Mouse (Mus musculus): ENCODE measurements around the gene Dst. TPM values are rescaled to one million over a fixed set of nuclear protein-coding genes. Genes with fewer than 3 reads are reported as not detected.

Gene Dst
- polyA plus RNA-seq, 1 experiment from 2014 or later: 5.9 TPM

DNA sequence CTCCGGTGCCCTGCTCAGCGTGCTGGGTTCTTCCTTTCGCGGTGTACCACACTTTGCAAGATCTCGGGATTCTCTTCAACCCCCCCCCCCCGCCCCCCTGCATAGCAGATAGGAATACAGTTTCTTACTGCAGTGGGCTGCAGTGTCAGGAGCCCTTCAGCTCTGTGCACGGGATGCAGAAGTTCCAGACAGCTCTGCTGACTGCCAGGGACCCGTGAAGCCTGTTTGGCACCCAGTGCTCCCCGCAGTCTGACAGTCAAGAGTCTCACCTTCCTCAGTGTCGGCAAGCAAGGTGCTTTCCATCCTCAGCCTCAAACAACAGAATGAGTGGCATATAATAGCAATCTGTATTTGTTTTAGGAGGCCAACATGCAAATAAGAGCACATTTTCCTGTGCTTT is 1.8 kb upstream of the Dst start:
- no peaks in the 10 kb centered on the region for H3K79me2 ChIP-seq (ENCODE audit: inconsistent target)
- H3K36me3 ChIP-seq (ENCODE audit: inconsistent target): no peaks in the 10 kb centered on the region
- no peak overlapping the region for H3K27ac ChIP-seq
- WGBS (ENCODE audit: missing documents): 39% methylated on average over 7 of the region's 10 CpGs
- H3K4me3 ChIP-seq (ENCODE audit: inconsistent target): no peak overlapping the region

DNA sequence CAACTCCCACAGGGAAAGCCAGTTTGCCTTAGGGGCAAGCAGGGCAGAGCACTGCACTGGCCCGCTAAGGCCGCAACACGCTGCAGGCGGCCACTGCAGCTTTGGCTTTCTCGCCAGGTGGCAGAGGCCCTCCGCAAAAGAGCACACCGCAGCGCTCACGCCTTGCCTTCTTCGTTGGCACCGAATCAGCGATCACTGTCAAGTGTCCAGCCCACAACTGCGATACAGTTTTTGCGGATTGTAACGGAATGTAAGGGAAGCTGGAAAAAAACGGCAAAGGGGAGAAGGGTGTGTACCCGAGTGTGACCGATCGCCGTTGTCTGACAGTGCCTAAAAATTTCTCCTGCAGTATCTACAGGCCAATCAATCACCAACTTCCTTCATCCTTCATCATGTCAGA is 1.1 kb upstream of the Dst start:
- H3K36me3 ChIP-seq (ENCODE audit: inconsistent target): no peaks in the 10 kb centered on the region
- WGBS (ENCODE audit: missing documents): 22% methylated on average over 20 of the region's 20 CpGs
- H3K4me3 ChIP-seq (ENCODE audit: inconsistent target): peak overlapping the region; percentile 2; the same call in 1 of the 2 replicates
- no peak overlapping the region for H3K27ac ChIP-seq
- no peaks in the 10 kb centered on the region for H3K79me2 ChIP-seq (ENCODE audit: inconsistent target)

DNA sequence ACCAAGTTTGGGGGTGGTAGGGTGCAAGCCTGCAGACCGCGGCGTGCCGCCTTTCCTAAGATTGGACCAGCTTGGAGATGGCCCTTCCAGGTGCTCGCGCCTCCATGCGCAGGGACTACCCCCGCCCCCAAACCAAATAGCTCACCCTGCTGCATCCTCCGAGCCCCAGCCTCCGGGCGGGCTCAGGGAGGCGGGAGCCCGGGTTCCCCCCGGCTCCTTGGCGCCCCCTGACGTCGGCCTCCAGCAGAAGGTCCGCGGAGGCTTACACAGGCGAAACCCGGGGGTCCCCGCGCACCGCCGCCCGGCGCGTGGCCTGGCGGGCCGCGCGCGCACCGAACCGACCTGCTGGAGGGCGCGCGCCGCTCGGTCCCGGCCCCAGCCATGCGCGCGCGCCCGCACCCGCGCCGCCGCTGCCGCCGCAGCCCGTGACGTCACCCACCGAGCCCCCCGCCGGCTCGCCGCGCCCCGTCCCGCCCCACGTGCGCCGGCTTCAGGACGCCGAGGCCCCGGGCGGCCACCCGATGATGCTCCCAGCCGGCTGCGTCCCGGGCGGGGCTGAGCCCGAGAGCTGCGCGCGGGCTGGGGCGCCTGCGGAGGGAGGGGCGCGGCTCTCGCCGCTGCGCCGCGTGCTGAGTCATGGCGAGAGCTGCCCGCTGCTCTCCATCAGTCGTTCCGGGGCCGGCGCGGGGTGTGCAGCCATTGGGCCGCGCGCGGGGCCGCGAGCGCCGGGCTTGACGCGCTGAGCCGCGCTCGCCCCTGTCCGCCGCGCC is 419 bp upstream of the Dst start, which contains the start of gene Bend6:
Gene Bend6 (minus strand): TSS at position 396 of the 770 bp plus-strand sequence.
- WGBS (ENCODE audit: missing documents): 1% methylated on average over 82 of the region's 110 CpGs
- no peaks in the 10 kb centered on the region for H3K36me3 ChIP-seq (ENCODE audit: inconsistent target)
- H3K4me3 ChIP-seq (ENCODE audit: inconsistent target): peak within 1 kb of the TSS; percentile 11; the same call in 1 of the 2 replicates
- H3K79me2 ChIP-seq (ENCODE audit: inconsistent target): no peaks in the 10 kb centered on the region
- H3K27ac ChIP-seq: no peak within 1 kb of the TSS

DNA sequence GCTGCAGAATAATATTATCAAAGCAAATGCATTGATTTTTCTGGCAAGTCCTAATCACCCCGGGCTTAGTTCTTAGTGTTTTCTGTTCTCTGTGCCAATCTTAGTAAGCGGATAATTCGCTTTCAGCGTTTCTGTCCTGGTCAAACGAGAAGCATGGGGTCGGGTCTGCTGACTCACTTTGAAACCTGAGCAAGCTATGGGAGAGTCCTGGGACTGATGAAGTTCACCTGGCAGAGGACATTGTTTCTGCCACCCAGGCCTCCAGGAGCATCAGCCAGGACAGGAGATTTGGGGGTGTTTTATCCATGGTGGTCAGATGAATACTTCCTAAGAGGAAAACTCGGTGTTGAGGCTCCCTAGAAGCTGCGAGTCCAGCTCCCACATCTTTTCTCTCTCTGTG is 3.6 kb downstream of the Dst start:
- Histone ChIP-seq H3K4me3 (ENCODE audit: inconsistent target) (no peak overlapping the region), H3K36me3 (ENCODE audit: inconsistent target) (no peaks in the 10 kb centered on the region), H3K79me2 (ENCODE audit: inconsistent target) (no peaks in the 10 kb centered on the region), H3K27ac (no peak overlapping the region)
- 92% methylated on average over 8 of the region's 8 CpGs for WGBS (ENCODE audit: missing documents)

DNA sequence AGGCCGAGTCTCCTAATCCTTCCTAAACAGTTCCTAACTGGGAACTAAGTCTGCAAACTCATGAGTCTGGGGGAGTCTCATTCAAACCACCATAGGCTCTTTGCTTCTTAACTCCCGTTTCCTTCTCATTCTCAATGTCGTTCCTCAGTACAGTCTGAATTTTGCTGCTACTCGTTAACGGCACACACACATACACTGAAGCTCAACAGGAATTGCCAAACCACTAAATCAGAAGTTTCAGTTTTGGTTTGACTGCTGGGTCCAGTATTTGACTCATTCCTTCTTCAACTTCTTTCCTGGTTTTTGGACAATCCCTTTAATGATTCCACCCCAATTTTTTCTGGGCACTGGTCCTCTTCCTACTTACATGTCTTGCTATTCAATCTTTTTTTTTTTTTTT is 8.5 kb downstream of the Dst start:
- Histone ChIP-seq H3K4me3 (ENCODE audit: inconsistent target) (no peak overlapping the region), H3K36me3 (ENCODE audit: inconsistent target) (no peaks in the 10 kb centered on the region), H3K27ac (no peak overlapping the region), H3K79me2 (ENCODE audit: inconsistent target) (no peaks in the 10 kb centered on the region)
- 18% methylated on average over 5 of the region's 5 CpGs for WGBS (ENCODE audit: missing documents)

DNA sequence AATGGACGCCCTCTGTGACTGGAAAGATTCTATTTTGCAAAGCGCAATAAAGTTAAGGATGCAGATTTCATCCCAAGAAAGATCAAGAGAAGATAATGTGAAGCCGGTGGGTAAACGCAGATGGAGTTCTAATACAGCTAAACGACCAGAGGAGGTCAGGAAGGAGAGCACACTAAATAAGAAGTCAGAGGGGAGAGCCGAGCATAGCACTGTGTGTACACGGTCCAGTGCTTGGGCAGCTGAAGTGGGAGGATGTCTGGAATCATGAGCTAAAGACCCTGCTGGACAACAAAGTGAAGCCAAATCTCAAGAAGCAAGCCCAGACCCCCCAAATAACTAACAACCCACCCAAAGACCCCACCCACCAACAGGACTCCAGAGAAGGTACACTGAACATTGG is 14.9 kb downstream of the Dst start:
- no peaks in the 10 kb centered on the region for H3K79me2 ChIP-seq (ENCODE audit: inconsistent target)
- H3K4me3 ChIP-seq (ENCODE audit: inconsistent target): no peak overlapping the region
- WGBS (ENCODE audit: missing documents): 85% methylated on average over 7 of the region's 7 CpGs
- no peak overlapping the region for H3K27ac ChIP-seq
- no peaks in the 10 kb centered on the region for H3K36me3 ChIP-seq (ENCODE audit: inconsistent target)

DNA sequence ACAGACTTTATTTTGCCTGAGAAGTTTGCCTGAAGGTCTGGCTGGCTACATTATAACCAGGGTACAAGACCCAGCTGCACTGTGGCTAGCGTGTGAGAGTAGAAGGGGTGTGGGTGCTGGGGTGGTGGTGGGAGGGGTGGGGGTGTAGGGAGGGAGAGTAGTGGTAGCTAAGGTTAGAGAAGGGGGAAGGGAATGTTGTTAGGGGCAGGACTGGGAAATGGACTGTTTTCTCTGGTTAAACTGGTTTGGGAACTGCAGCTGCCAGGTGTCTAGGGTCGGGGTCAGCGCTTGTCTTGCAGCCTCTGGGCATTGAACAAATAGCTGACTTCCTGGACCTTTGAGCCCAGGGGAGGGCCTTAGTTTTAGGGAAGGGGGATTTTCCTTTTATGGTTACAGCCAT is 17.3 kb downstream of the Dst start:
- H3K27ac ChIP-seq: no peak overlapping the region
- H3K36me3 ChIP-seq (ENCODE audit: inconsistent target): no peaks in the 10 kb centered on the region
- WGBS (ENCODE audit: missing documents): 82% methylated on average over 3 of the region's 3 CpGs
- no peak overlapping the region for H3K4me3 ChIP-seq (ENCODE audit: inconsistent target)
- H3K79me2 ChIP-seq (ENCODE audit: inconsistent target): no peaks in the 10 kb centered on the region

DNA sequence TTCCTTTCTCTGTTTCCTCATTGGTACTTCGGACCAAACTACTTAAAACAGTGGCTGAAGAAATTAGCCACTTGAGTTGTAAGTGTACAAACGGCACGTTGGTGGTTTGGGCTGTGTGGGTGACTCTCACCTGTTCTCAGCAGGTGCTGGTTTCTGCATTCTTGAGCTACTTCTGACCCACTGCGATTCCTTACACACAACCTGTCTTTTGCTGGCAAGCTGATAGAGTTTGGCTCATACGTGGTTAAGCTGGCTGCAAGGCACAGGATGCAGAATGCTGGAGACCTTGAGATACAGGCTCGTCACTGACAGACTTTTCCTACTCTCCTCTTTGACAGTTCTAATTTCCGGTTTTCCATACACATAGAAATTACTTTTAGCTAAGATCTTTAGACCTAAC is 19.4 kb downstream of the Dst start:
- H3K79me2 ChIP-seq (ENCODE audit: inconsistent target): no peaks in the 10 kb centered on the region
- H3K27ac ChIP-seq: no peak overlapping the region
- H3K36me3 ChIP-seq (ENCODE audit: inconsistent target): no peaks in the 10 kb centered on the region
- 89% methylated on average over 7 of the region's 7 CpGs for WGBS (ENCODE audit: missing documents)
- no peak overlapping the region for H3K4me3 ChIP-seq (ENCODE audit: inconsistent target)

DNA sequence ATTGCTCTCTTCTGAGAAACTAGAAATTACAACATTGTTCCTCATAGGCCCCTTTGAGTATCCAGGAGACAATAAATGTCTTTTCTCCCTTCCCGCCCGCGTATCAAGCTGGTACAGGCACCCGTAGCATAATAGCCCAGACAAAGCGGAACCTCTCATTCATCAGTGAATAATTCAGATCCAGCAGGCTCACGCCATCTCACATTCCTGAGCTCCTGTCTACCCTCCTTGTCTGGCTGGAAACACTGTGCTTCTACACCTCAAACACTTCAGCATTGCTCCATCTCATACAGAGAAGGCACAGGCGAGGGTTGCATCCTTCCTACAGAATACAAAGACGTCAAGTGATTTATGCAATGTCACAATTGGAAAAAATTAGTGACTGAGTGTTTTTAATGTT is 23.8 kb downstream of the Dst start:
- no peaks in the 10 kb centered on the region for H3K79me2 ChIP-seq (ENCODE audit: inconsistent target)
- H3K36me3 ChIP-seq (ENCODE audit: inconsistent target): no peaks in the 10 kb centered on the region
- H3K27ac ChIP-seq: no peak overlapping the region
- H3K4me3 ChIP-seq (ENCODE audit: inconsistent target): no peak overlapping the region
- 88% methylated on average over 8 of the region's 8 CpGs for WGBS (ENCODE audit: missing documents)

DNA sequence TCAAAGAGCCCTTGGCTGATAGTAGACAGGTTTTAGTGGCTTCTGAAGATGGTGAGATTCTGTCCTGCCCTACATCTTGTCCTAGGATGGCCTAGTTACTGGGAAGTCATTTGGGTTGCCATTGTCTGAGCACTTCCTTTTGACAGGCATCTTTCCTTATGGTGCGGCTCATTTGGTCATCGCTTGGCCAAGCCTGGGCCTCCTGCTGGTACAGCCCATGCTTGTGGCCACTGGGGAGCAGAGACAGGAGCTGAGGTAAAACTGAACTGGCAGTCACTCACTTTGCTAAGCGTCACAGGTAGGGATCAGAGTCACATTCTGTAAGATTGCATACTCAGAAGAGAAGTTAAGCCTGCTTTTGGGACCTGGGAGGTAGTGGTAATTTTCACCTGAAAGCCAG is 24.2 kb downstream of the Dst start:
- WGBS (ENCODE audit: missing documents): 98% methylated on average over 3 of the region's 3 CpGs
- Histone ChIP-seq H3K27ac (no peak overlapping the region), H3K36me3 (ENCODE audit: inconsistent target) (no peaks in the 10 kb centered on the region), H3K79me2 (ENCODE audit: inconsistent target) (no peaks in the 10 kb centered on the region), H3K4me3 (ENCODE audit: inconsistent target) (no peak overlapping the region)

DNA sequence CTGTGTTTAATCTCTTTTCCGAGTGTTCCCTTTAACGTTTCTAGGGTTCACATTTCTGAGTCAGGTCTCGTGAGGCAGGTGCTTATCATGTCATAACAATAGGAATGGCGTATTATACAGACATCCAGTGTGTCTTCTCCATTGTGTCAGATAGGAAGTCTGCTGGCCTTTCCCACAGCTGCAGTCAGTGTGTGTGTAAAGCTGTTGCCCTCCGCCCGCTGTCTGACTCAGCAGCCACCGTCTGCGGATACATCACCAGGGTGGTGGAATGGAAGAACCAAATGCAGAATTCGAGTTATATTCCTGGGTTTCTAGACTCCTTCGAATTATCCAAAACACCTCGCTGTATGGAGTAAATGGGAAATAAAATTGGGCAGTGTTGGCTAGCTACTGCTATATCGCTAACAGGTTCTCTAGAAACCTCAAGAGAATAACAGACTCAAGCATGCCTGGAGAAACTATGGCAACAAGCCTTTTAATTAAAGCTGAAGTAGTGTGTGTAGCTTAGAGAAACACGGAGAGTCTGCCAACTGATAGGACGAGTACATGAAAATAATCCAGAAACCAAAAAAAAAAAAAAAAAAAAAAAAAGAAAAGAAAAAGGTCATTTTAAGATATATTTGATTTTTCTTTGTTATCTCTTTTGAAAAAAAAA is 24.9 kb downstream of the Dst start:
- Histone ChIP-seq H3K27ac (no peak overlapping the region), H3K4me3 (ENCODE audit: inconsistent target) (no peak overlapping the region), H3K36me3 (ENCODE audit: inconsistent target) (no peaks in the 10 kb centered on the region), H3K79me2 (ENCODE audit: inconsistent target) (no peaks in the 10 kb centered on the region)
- WGBS (ENCODE audit: missing documents): 90% methylated on average over 14 of the region's 14 CpGs

DNA sequence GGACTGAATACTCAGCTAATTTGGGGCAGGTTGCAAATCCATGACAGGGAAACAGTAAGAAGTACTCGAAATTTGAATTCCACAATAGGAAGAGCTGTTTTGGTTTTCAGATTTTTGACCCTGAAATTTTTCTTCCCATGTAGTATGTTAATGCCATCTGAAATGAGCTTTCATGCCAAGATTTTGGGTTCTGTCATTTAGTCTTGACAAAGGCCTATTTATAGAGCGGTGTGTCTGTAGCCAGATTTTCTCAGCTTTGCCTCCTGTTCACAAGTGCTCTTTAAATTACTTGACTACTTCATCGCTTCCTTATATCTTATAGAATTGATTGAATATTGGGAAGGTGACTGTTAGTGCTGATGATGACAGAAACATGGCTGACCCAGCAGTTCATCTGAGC is 27.9 kb downstream of the Dst start:
- Histone ChIP-seq H3K4me3 (ENCODE audit: inconsistent target) (no peak overlapping the region), H3K27ac (no peak overlapping the region), H3K36me3 (ENCODE audit: inconsistent target) (no peaks in the 10 kb centered on the region), H3K79me2 (ENCODE audit: inconsistent target) (no peaks in the 10 kb centered on the region)
- WGBS (ENCODE audit: missing documents): 94% methylated on average over 3 of the region's 3 CpGs

DNA sequence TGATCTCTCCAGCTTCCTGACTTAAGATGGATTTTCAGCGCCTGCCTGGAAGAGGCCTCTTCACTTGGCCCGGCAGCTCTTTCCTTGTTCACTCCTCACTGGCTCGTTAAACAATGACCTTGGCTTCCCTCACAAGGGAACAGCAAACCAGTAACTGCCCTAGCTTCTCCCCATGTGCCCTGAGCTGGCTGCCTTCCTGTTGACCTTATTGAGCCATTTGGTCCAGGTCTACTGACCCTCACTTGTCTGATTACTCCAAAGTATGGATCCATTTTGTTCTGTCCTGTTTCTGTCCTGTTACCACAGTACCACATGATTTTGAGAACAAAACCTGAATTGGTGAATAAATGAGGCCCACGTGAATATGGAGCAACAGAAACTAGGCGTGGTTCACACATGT is 31.8 kb downstream of the Dst start:
- WGBS (ENCODE audit: missing documents): 86% methylated on average over 5 of the region's 5 CpGs
- no peaks in the 10 kb centered on the region for H3K79me2 ChIP-seq (ENCODE audit: inconsistent target)
- no peak overlapping the region for H3K4me3 ChIP-seq (ENCODE audit: inconsistent target)
- no peaks in the 10 kb centered on the region for H3K36me3 ChIP-seq (ENCODE audit: inconsistent target)
- no peak overlapping the region for H3K27ac ChIP-seq

DNA sequence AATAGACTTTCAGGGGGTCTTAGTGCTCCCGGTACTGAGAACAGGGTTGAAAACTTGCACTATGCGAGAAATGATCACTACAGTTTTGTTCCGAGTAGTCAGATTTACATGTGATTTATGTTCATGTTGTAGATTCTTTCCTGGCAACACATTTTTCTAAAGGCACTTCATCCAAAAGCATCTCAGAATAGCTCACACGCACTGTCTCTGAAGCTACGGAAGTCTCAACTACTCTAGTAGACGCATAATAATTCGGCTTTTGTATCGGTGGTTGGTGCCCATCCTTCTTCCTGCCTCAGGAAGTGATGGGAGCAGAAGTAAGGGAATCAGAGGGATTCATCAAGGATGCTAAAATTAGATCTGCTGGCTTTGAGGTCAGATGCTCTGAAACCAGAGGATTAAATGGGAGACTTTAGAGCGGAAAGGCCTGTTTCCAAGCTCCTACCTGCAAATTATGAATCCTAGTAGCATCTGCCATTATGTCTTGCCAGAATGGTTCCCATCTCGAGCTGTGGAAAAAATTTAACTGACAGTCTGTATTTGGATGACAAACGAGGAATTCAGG is 32.4 kb downstream of the Dst start:
- WGBS (ENCODE audit: missing documents): 86% methylated on average over 10 of the region's 11 CpGs
- H3K4me3 ChIP-seq (ENCODE audit: inconsistent target): no peak overlapping the region
- no peaks in the 10 kb centered on the region for H3K36me3 ChIP-seq (ENCODE audit: inconsistent target)
- H3K79me2 ChIP-seq (ENCODE audit: inconsistent target): no peaks in the 10 kb centered on the region
- no peak overlapping the region for H3K27ac ChIP-seq

DNA sequence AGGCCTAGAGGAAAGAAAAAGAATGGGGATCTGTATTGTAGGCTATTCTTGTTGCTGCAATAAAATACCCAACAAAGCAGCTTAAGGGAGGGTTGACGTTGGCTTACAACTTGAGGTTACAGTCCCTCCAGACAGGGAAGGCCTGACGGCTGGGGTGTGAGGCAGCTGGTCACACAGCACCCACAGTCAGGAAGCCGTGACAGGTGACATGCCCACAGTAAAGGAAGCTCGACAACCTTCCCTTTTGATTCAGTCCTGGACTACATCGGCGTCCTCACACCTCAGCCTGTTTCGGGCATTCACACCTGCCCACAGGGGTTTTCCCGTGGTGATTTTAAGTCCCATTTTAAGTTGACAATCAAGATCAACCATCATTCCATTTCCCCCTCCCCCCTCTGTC is 34.6 kb downstream of the Dst start:
- Histone ChIP-seq H3K36me3 (ENCODE audit: inconsistent target) (no peaks in the 10 kb centered on the region), H3K27ac (no peak overlapping the region), H3K4me3 (ENCODE audit: inconsistent target) (no peak overlapping the region), H3K79me2 (ENCODE audit: inconsistent target) (no peaks in the 10 kb centered on the region)
- WGBS (ENCODE audit: missing documents): 68% methylated on average over 8 of the region's 8 CpGs

All from macrophage (primary cell).